Mouse (Mus musculus) stomach, postnatal 0 days (tissue): ENCODE results near the gene Mcf2l.

Experiments used
- CTCF ChIP-seq: IDR thresholded peaks from 2 replicates; pipeline ENCODE4 v1.5.1; 2016; ENCODE audit warnings: antibody characterized with exemption, low read depth, mild to moderate bottlenecking, moderate library complexity
- EP300 ChIP-seq: optimal IDR thresholded peaks from 2 replicates; pipeline ENCODE3; 2016; ENCODE audit warnings: antibody characterized with exemption

DNA sequence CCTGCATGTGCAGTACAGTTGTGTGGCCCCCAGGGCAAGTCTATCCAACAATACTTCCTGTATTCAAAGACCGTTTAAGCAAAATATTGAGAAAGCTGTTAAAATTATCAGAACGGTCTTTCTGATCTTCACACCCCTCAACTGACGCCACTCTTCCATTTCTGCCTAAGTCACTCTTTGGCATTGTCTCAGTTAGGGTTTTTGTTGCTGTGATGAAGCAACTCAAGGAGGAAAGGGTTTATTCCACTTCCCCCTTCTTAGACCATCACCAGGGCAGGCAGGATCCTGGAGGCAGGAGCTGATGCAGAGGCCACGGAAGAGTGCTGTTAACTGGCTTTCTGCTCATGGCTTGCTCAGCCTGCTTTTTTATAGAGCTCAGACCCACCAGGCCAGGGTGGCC is 82.3 kb downstream of the Mcf2l start:
- TF ChIP-seq EP300 (no peak), CTCF (no peak)
